Mouse (Mus musculus): ENCODE data around the gene Src. TPM values are rescaled to one million over a fixed set of nuclear protein-coding genes. Genes with fewer than 3 reads are reported as not detected.

The Src gene
- total RNA-seq, 2 experiments from 2014 or later, result 116 to 137 TPM

GRCm38 (mm10) chr2:157409793-157410533 is 8.3 kb upstream of the Src start:
- intact Hi-C loops (cut with DNase I), result no loop called here
- peak; percentile 56 to 94 for DNase-seq (ENCODE audit: low spot score in 2 of 2)

- no peak for DNase-seq (ENCODE audit: low spot score in 2 of 2)
- intact Hi-C loops (cut with DNase I), result no loop called here
Observed at GRCm38 (mm10) chr2:157411151-157411693, 7.0 kb upstream of the Src start.

GRCm38 (mm10) chr2:157412497-157412896 is 5.7 kb upstream of the Src start:
- DNase-seq (ENCODE audit: low spot score in 2 of 2), result no peak
- intact Hi-C loops (cut with DNase I), result no loop called here

GRCm38 (mm10) chr2:157417229-157417628 is 1.0 kb upstream of the Src start:
- DNase-seq (ENCODE audit: low spot score in 2 of 2), result no peak
- intact Hi-C loops (cut with DNase I), result no loop called here

- no peak for DNase-seq (ENCODE audit: low spot score in 2 of 2)
- intact Hi-C loops (cut with DNase I), result no loop called here
Observed at GRCm38 (mm10) chr2:157418609-157419071, 396 bp downstream of the Src start.

GRCm38 (mm10) chr2:157419506-157419905 is 1.3 kb downstream of the Src start:
- intact Hi-C loops (cut with DNase I), result no loop called here
- DNase-seq (ENCODE audit: low spot score in 2 of 2), result no peak

- no peak for DNase-seq (ENCODE audit: low spot score in 2 of 2)
- intact Hi-C loops (cut with DNase I), result no loop called here
Observed at GRCm38 (mm10) chr2:157420404-157420803, 2.2 kb downstream of the Src start.

GRCm38 (mm10) chr2:157422062-157422655 is 3.9 kb downstream of the Src start:
- DNase-seq (ENCODE audit: low spot score in 2 of 2), result no peak
- intact Hi-C loops (cut with DNase I), result no loop called here

- intact Hi-C loops (cut with DNase I), result no loop called here
- DNase-seq (ENCODE audit: low spot score in 2 of 2), result no peak
Observed at GRCm38 (mm10) chr2:157422854-157423705, 4.8 kb downstream of the Src start.

GRCm38 (mm10) chr2:157423706-157424125 is 5.5 kb downstream of the Src start:
- DNase-seq (ENCODE audit: low spot score in 2 of 2), result peak in 1 of 2 experiments; percentile 18
- intact Hi-C loops (cut with DNase I), result no loop called here

GRCm38 (mm10) chr2:157424126-157424903 is 6.1 kb downstream of the Src start:
- DNase-seq (ENCODE audit: low spot score in 2 of 2), result peak in 1 of 2 experiments; percentile 29
- intact Hi-C loops (cut with DNase I), result no loop called here

- intact Hi-C loops (cut with DNase I), result no loop called here
- DNase-seq (ENCODE audit: low spot score in 2 of 2), result peak in 1 of 2 experiments; percentile 6
Observed at GRCm38 (mm10) chr2:157424904-157425642, 6.8 kb downstream of the Src start.

GRCm38 (mm10) chr2:157425643-157425988 is 7.4 kb downstream of the Src start:
- intact Hi-C loops (cut with DNase I), result no loop called here
- no peak for DNase-seq (ENCODE audit: low spot score in 2 of 2)

GRCm38 (mm10) chr2:157426171-157426570 is 7.9 kb downstream of the Src start:
- intact Hi-C loops (cut with DNase I), result no loop called here
- no peak for DNase-seq (ENCODE audit: low spot score in 2 of 2)

GRCm38 (mm10) chr2:157427164-157427563 is 8.9 kb downstream of the Src start:
- intact Hi-C loops (cut with DNase I), result no loop called here
- no peak for DNase-seq (ENCODE audit: low spot score in 2 of 2)

GRCm38 (mm10) chr2:157428351-157429139 is 10.3 kb downstream of the Src start:
- no peak for DNase-seq (ENCODE audit: low spot score in 2 of 2)
- intact Hi-C loops (cut with DNase I), result no loop called here

GRCm38 (mm10) chr2:157429735-157430134 is 11.5 kb downstream of the Src start:
- DNase-seq (ENCODE audit: low spot score in 2 of 2), result no peak
- intact Hi-C loops (cut with DNase I), result loop anchor here (2.0 kb wide), 1 partner anchor 27 kb away; no protein-coding TSS in a partner anchor

Data from left cerebral cortex, postnatal 25 days (tissue).